Mouse (Mus musculus) bone marrow, adult 2 months (tissue): ENCODE data around the gene Apbb2.

ENCODE experiments used
- CTCF ChIP-seq: fragments of 200-500 bp; IDR thresholded peaks from 2 replicates; pipeline ENCODE4 v1.5.1; 2011; ENCODE audit warnings: low read length, control low read depth; ENCODE audit not compliant: control insufficient read depth, insufficient read depth
- POLR2A ChIP-seq: fragments of 200-500 bp; IDR thresholded peaks from 2 replicates; pipeline ENCODE4 v1.6.1; 2011; ENCODE audit warnings: low read depth, mild to moderate bottlenecking, control low read depth, low read length, borderline replicate concordance; ENCODE audit not compliant: control insufficient read depth

GRCm38 (mm10) chr5:66417289-66417688 is 201.3 kb downstream of the Apbb2 start:
- TF ChIP-seq CTCF: no peak
- TF ChIP-seq POLR2A: no peak
